Mouse (Mus musculus) ES-E14 (cell line): ENCODE measurements at regions not wholly inside any gene's neighbourhood (a gene's known extent, or its start where the extent isn't known, plus 50 kb on each side); places are given as distances from the start of the nearest gene placed in this dataset.

ENCODE experiments used
- DNase-seq: peaks from one replicate; pipeline ENCODE4 v3.0.0-alpha.2; 2013; ENCODE audit warnings: low read depth, low spot score
- H3K27ac ChIP-seq: 2 replicates; pipeline ENCODE4 v1.5.1; 2012; ENCODE audit warnings: low read depth, mild to moderate bottlenecking, low read length, moderate library complexity, mixed read lengths; ENCODE audit not compliant: poor library complexity, insufficient read depth, severe bottlenecking
- H3K36me3 ChIP-seq: 2 replicates; pipeline ENCODE4 v1.6.1; 2012; ENCODE audit warnings: mild to moderate bottlenecking, low read length, moderate library complexity, mixed read lengths; ENCODE audit not compliant: control insufficient read depth, poor library complexity, insufficient read depth, severe bottlenecking
- H3K4me1 ChIP-seq, 2 experiments: fragments of 150-350 bp in 1 of 2; sonication (generic) in 1 of 2; 2 replicates each; pipeline ENCODE4 v1.6.1; 2012; ENCODE audit warnings: low read length in 2 of 2, mild to moderate bottlenecking in 1 of 2, mixed read lengths in 1 of 2; ENCODE audit not compliant: control insufficient read depth in 2 of 2, insufficient read depth in 2 of 2, poor library complexity in 1 of 2
- H3K4me3 ChIP-seq, 2 experiments: fragments of 150-350 bp in 1 of 2; sonication (generic) in 1 of 2; 2 replicates each; pipeline ENCODE4 v1.5.1; 2012; ENCODE audit warnings: low read length in 2 of 2, low read depth in 1 of 2, mild to moderate bottlenecking in 1 of 2, mixed read lengths in 1 of 2; ENCODE audit not compliant: insufficient read depth in 1 of 2, poor library complexity in 1 of 2, severe bottlenecking in 1 of 2
- H3K9ac ChIP-seq: 2 replicates; pipeline ENCODE4 v1.6.1; 2012; ENCODE audit warnings: low read depth, mild to moderate bottlenecking, low read length, mixed read lengths; ENCODE audit not compliant: poor library complexity, insufficient read depth, severe bottlenecking
- H3K9me3 ChIP-seq: fragments of 150-350 bp; sonication (generic); 2 replicates; pipeline ENCODE4 v1.6.1; 2012; ENCODE audit warnings: low read depth, mild to moderate bottlenecking, low read length; ENCODE audit not compliant: control insufficient read depth, insufficient read depth
- CHD2 ChIP-seq: IDR thresholded peaks from 2 replicates; pipeline ENCODE4 v1.6.1; 2014; ENCODE audit warnings: mild to moderate bottlenecking, low read depth, low read length, inconsistent platforms
- HCFC1 ChIP-seq: IDR thresholded peaks from 2 replicates; pipeline ENCODE4 v1.6.1; 2012; ENCODE audit warnings: low read length, inconsistent platforms, borderline replicate concordance; ENCODE audit not compliant: insufficient read depth
- MAFK ChIP-seq: IDR thresholded peaks from 2 replicates; pipeline ENCODE4 v1.6.1; 2014; ENCODE audit warnings: mild to moderate bottlenecking, low read depth, low read length, inconsistent platforms; ENCODE audit not compliant: insufficient read depth
- ZC3H11A ChIP-seq: IDR thresholded peaks from 2 replicates; pipeline ENCODE4 v1.6.1; 2012; ENCODE audit warnings: low read depth, mild to moderate bottlenecking, inconsistent platforms, low read length, borderline replicate concordance
- ZNF384 ChIP-seq: IDR thresholded peaks from 2 replicates; pipeline ENCODE4 v1.6.1; 2012; ENCODE audit warnings: low read depth, low read length, inconsistent platforms
- in situ Hi-C, 2 experiments: fragments of 600-800 bp; cut with MboI; formaldehyde crosslinking; loops; one replicate each; pipeline ENCODE4 v1.15.1; 2025; ENCODE audit warnings: low sequenced_read_pairs in 2 of 2, inconsistent platforms in 1 of 2; ENCODE audit not compliant: unreplicated experiment in 2 of 2

- H3K36me3 ChIP-seq: no peaks in the 10 kb centered on the region
- H3K4me1 ChIP-seq: no peaks in the 10 kb centered on the region
- no peak for DNase-seq
- no peak overlapping the region for H3K9ac ChIP-seq
- TF ChIP-seq ZC3H11A (no peak), HCFC1 (no peak), MAFK (no peak), CHD2 (no peak), ZNF384 (no peak)
- H3K4me3 ChIP-seq: no peak overlapping the region
- in situ Hi-C loops: no loop called here
- H3K9me3 ChIP-seq: no peaks in the 10 kb centered on the region
- H3K27ac ChIP-seq: no peak overlapping the region
Measured at GRCm38 (mm10) chr9:89456666-89457065, 166.3 kb downstream of the Minar1 start.

GRCm38 (mm10) chr9:89449656-89450055, 173.3 kb downstream of the Minar1 start:
- Histone ChIP-seq H3K36me3 (no peaks in the 10 kb centered on the region), H3K4me1 (no peaks in the 10 kb centered on the region), H3K9me3 (no peaks in the 10 kb centered on the region), H3K27ac (no peak overlapping the region), H3K9ac (no peak overlapping the region), H3K4me3 (no peak overlapping the region)
- TF ChIP-seq CHD2 (no peak), ZNF384 (no peak), MAFK (no peak), ZC3H11A (no peak), HCFC1 (no peak)
- no peak for DNase-seq
- in situ Hi-C loops: no loop called here
